Mouse (Mus musculus) lung, postnatal 0 days (tissue): ENCODE data around the gene S100b.

Source experiments
- CTCF ChIP-seq: IDR thresholded peaks from 2 replicates; pipeline ENCODE4 v1.5.1; 2016; ENCODE audit warnings: antibody characterized with exemption, mild to moderate bottlenecking
- EP300 ChIP-seq: IDR thresholded peaks from 2 replicates; pipeline ENCODE4 v1.6.1; 2016; ENCODE audit warnings: antibody characterized with exemption, mild to moderate bottlenecking, control low read depth

DNA sequence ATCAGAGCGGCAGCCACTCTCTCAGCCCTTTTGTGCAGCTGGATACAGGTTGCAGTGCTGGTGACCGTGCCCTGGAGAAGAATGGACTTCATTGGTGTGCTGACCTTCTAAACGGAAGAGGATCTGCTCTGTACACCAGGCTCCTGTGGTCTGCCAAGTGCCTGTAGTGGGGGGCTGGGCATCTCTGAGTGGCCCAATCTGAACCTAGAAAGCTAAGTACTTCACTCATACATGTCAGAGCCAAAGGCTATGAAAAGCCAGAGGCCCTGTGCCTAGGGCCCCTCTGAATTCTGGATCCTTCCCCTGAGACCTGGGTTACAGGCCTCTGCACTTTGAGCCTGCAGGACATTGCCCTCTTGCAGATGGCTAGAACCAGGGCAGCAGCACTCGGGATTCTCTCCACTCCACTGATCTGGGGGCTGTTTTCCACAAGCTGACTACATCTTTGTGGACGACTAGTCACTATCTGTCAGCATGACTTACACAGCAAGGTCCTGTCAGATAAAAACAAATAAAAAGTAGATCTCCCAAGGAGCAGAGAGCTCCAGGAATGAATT lies 25.0 kb downstream of the S100b start:
- TF ChIP-seq CTCF: no peak
- TF ChIP-seq EP300: no peak
